13 mouse cellular contexts compared by ENCODE assay signal in the genomic region with DNA sequence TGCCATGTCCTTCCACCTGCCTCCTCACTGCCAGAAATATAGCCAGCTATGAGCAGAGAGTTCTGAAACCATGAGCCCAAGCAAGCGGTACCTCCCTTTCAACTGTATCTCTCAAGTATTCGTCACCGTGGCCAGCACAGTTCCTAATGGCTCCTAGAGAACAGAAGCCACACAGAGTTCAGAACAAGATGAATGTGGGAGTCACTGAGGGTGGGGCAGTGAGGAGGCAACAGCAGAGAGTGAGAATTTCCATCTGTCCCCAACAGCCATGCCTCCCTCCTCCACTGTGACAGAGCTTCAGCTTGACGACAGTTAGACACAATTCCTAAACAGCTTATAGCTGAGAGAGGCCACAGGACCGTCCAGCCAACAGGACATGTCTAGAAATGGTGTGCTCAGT. TPM values are rescaled to one million over a fixed set of nuclear protein-coding genes. Genes with fewer than 3 reads are reported as not detected.
A peak's percentile ranks its signal among the peaks of the same experiment; 100 is the strongest.
DNase-seq lines count a peak whose midpoint lies in the region; TF ChIP-seq lines count a peak whose summit lies in the region.
"Had no signal": no experiment of that assay in that cellular context is flagged by ENCODE, and none has a peak within 500 bp of the region (broad histone marks: within the 10 kb centered on the region; RNA-seq: fewer than 3 reads in every experiment).

No protein-coding gene starts in this region.

- no peaks in the 10 kb centered on the region for H3K4me1 ChIP-seq in testis, adult 2 months (ENCODE audit: control insufficient read depth, insufficient read depth, low read length)
- H3K4me1 ChIP-seq: embryonic facial prominence, embryonic 12.5 days had no signal

- no peak for TF ChIP-seq POLR2A in testis, adult 2 months (IDR thresholded peaks at IDR 0.05; ENCODE audit: control insufficient read depth, low read depth, low read length)

- H3K4me3 ChIP-seq in testis, adult 2 months (ENCODE audit: control insufficient read depth, low read depth, low read length) = no peak overlapping the region
- H3K4me3 ChIP-seq: embryonic facial prominence, embryonic 12.5 days; forebrain, embryonic 13.5 days; heart, embryonic 15.5 days; liver, embryonic 13.5 days; megakaryocyte, embryonic 14.5 days had no signal

- TF ChIP-seq CTCF in testis, adult 2 months (IDR thresholded peaks at IDR 0.05; ENCODE audit: control insufficient read depth, insufficient read depth, insufficient replicate concordance, low read depth, low read length) = no peak

- no peaks in the 10 kb centered on the region for H3K27me3 ChIP-seq in testis, adult 2 months (ENCODE audit: control insufficient read depth, insufficient read depth, low read length)
- H3K27me3 ChIP-seq: embryonic facial prominence, embryonic 12.5 days; forebrain, embryonic 13.5 days; heart, embryonic 15.5 days; liver, embryonic 13.5 days had no signal

- peak overlapping the region; percentile 68 for H3K27ac ChIP-seq in testis, adult 2 months (ENCODE audit: control insufficient read depth, insufficient read depth, low read depth, low read length)
- H3K27ac ChIP-seq: embryonic facial prominence, embryonic 12.5 days; forebrain, embryonic 13.5 days; heart, embryonic 15.5 days; liver, embryonic 13.5 days had no signal

- H3K36me3 ChIP-seq in testis, adult 2 months (ENCODE audit: control insufficient read depth, insufficient read depth, low read length) = peaks cover 1% of the 10 kb centered on the region; the same call in 1 of the 2 replicates
- H3K36me3 ChIP-seq: embryonic facial prominence, embryonic 12.5 days; heart, embryonic 15.5 days; liver, embryonic 13.5 days had no signal

- peak; percentile 15 to 53 for DNase-seq in frontal cortex, adult 2 months (ENCODE audit: extremely low spot score in 1 of 2, low spot score in 1 of 2)
- no peak for DNase-seq in frontal cortex, postnatal 14 days (ENCODE audit: low spot score in 2 of 2)
- DNase-seq in layer of hippocampus, adult 11-12 months (ENCODE audit: low spot score) = peak; percentile 36
- DNase-seq in layer of hippocampus, postnatal 25 days (ENCODE audit: extremely low spot score in 1 of 2, low spot score in 1 of 2) = no peak
- DNase-seq in testis, postnatal 10 days (ENCODE audit: low spot score) = no peak
- no peak for DNase-seq in spleen, postnatal 36 days (ENCODE audit: low spot score in 2 of 2)
- DNase-seq in neural tube, embryonic 10.5 days (ENCODE audit: extremely low spot score, low spot score) = no peak

RNA-seq across cellular contexts. Expression of gene Chchd6, which starts 41.4 kb away (rescaled TPM):
- 154 and 189 TPM in 2 replicates for polyA plus RNA-seq in frontal cortex, adult 2 months (2012; rRNA removed)
- total RNA-seq in layer of hippocampus, postnatal 25 days (2021) = 10 to 100 TPM; 62.4 to 74.8 TPM
- polyA plus RNA-seq in testis, adult 2 months (2012; rRNA removed) = 677 and 783 TPM in 2 replicates

Comparison
In these comparisons a context has a peak if more than half of its experiments do, and no peak if none do; other contexts are left out.
1. DNase-seq: peak in frontal cortex, adult 2 months (2 of 2) and layer of hippocampus, adult 11-12 months (single experiment); none in frontal cortex, postnatal 14 days (0 of 2), layer of hippocampus, postnatal 25 days (0 of 2), testis, postnatal 10 days (single experiment), spleen, postnatal 36 days (0 of 2) and neural tube, embryonic 10.5 days (single experiment).